Mouse (Mus musculus): ENCODE results near the gene Pakap.

DNA sequence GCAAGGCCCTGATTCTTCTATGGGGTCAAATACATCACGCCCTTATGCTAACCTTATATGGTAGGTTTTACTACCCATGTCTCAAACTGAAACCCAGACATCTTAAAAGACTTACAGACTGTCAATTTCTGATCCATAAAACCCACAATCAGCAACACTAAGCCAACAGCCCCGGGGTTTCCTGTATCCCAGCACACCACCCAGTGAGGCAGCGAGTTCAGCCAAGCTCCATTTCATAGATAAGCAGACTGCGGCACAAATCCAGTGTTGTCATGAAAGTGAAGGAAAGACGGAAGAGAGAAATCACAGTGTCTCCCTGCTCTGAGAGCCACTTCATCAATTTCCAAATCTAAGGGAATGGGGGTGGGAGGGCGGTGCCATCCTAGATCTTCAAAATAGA, 50.8 kb downstream of the Pakap start:
- TF ChIP-seq POLR2A (IDR thresholded peaks at IDR 0.05; ENCODE audit: borderline replicate concordance, low read depth, low read length) (no peak), CTCF (IDR thresholded peaks at IDR 0.05; ENCODE audit: low read depth, low read length) (no peak)

Measured in bone marrow macrophage, adult 2 months (primary cell).